Mouse (Mus musculus): ENCODE measurements around the gene Gm10842. TPM values are rescaled to one million over a fixed set of nuclear protein-coding genes. Genes with fewer than 3 reads are reported as not detected.

Gm10842 gene
- total and polyA plus RNA-seq, 3 experiments = not detected

- H3K27me3 ChIP-seq (ENCODE audit: insufficient read depth, low read length) = no peaks in the 10 kb centered on the region; the same call in 1 of the 2 replicates
- DNase-seq (ENCODE audit: low spot score) (no peak), ATAC-seq (ENCODE audit: extremely low read depth, insufficient number of reproducible peaks, low FRiP score, poor library complexity, severe bottlenecking) (no peak)
- H3K36me3 ChIP-seq (replicated peaks) = peaks cover 31% of the 10 kb centered on the region
- TF ChIP-seq GATA2 (IDR thresholded peaks at IDR 0.05; ENCODE audit: borderline replicate concordance, low read depth, low read length) (no peak), CTCF (IDR thresholded peaks at IDR 0.05; ENCODE audit: low read depth, low read length) (no peak), GATA1 (IDR thresholded peaks at IDR 0.05; ENCODE audit: borderline replicate concordance, low read length) (no peak), POLR2AphosphoS5 (IDR thresholded peaks at IDR 0.05; ENCODE audit: insufficient replicate concordance, low read depth, low read length) (no peak), TAL1 (conservative IDR thresholded peaks at IDR 0.05; ENCODE audit: low read depth, low read length) (no peak)
- no peaks in the 10 kb centered on the region for H3K9me3 ChIP-seq (replicated peaks)
- H3K4me3 ChIP-seq (ENCODE audit: low read depth, low read length) = no peak overlapping the region
- H3K4me1 ChIP-seq (ENCODE audit: insufficient read depth, low read depth, low read length) = peaks cover 40% of the 10 kb centered on the region
Measured at GRCm38 (mm10) chr11:105144084-105144483, 2.6 kb upstream of the Gm10842 start.

- Histone ChIP-seq H3K27me3 (ENCODE audit: insufficient read depth, low read length) (no peaks in the 10 kb centered on the region), H3K4me3 (ENCODE audit: low read depth, low read length) (no peak overlapping the region), H3K4me1 (ENCODE audit: insufficient read depth, low read depth, low read length) (peaks cover 43% of the 10 kb centered on the region), H3K36me3 (replicated peaks) (peaks cover 26% of the 10 kb centered on the region), H3K9me3 (replicated peaks) (no peaks in the 10 kb centered on the region)
- ATAC-seq (ENCODE audit: extremely low read depth, insufficient number of reproducible peaks, low FRiP score, poor library complexity, severe bottlenecking) = no peak
- no peak for DNase-seq (ENCODE audit: low spot score)
- TF ChIP-seq POLR2AphosphoS5 (IDR thresholded peaks at IDR 0.05; ENCODE audit: insufficient replicate concordance, low read depth, low read length) (no peak), GATA1 (IDR thresholded peaks at IDR 0.05; ENCODE audit: borderline replicate concordance, low read length) (no peak), CTCF (IDR thresholded peaks at IDR 0.05; ENCODE audit: low read depth, low read length) (no peak), TAL1 (conservative IDR thresholded peaks at IDR 0.05; ENCODE audit: low read depth, low read length) (no peak), GATA2 (IDR thresholded peaks at IDR 0.05; ENCODE audit: borderline replicate concordance, low read depth, low read length) (no peak)
Measured at GRCm38 (mm10) chr11:105144508-105145210, 2.0 kb upstream of the Gm10842 start.

GRCm38 (mm10) chr11:105145211-105145610 lies 1.5 kb upstream of the Gm10842 start:
- no peak for DNase-seq (ENCODE audit: low spot score)
- no peak for ATAC-seq (ENCODE audit: extremely low read depth, insufficient number of reproducible peaks, low FRiP score, poor library complexity, severe bottlenecking)
- H3K27me3 ChIP-seq (ENCODE audit: insufficient read depth, low read length) = no peaks in the 10 kb centered on the region
- H3K4me3 ChIP-seq (ENCODE audit: low read depth, low read length) = no peak overlapping the region
- peaks cover 49% of the 10 kb centered on the region for H3K4me1 ChIP-seq (ENCODE audit: insufficient read depth, low read depth, low read length)
- H3K9me3 ChIP-seq (replicated peaks) = no peaks in the 10 kb centered on the region
- peaks cover 20% of the 10 kb centered on the region for H3K36me3 ChIP-seq (replicated peaks)
- TF ChIP-seq CTCF (IDR thresholded peaks at IDR 0.05; ENCODE audit: low read depth, low read length) (no peak), GATA1 (IDR thresholded peaks at IDR 0.05; ENCODE audit: borderline replicate concordance, low read length) (no peak), POLR2AphosphoS5 (IDR thresholded peaks at IDR 0.05; ENCODE audit: insufficient replicate concordance, low read depth, low read length) (no peak), TAL1 (conservative IDR thresholded peaks at IDR 0.05; ENCODE audit: low read depth, low read length) (no peak), GATA2 (IDR thresholded peaks at IDR 0.05; ENCODE audit: borderline replicate concordance, low read depth, low read length) (no peak)

- Histone ChIP-seq H3K9me3 (replicated peaks) (no peaks in the 10 kb centered on the region), H3K27me3 (ENCODE audit: insufficient read depth, low read length) (no peaks in the 10 kb centered on the region), H3K4me3 (ENCODE audit: low read depth, low read length) (no peak overlapping the region), H3K36me3 (replicated peaks) (no peaks in the 10 kb centered on the region), H3K4me1 (ENCODE audit: insufficient read depth, low read depth, low read length) (peaks cover 71% of the 10 kb centered on the region)
- no peak for TF ChIP-seq TAL1 (conservative IDR thresholded peaks at IDR 0.05; ENCODE audit: low read depth, low read length)
- no peak for TF ChIP-seq GATA2 (IDR thresholded peaks at IDR 0.05; ENCODE audit: borderline replicate concordance, low read depth, low read length)
- no peak for TF ChIP-seq POLR2AphosphoS5 (IDR thresholded peaks at IDR 0.05; ENCODE audit: insufficient replicate concordance, low read depth, low read length)
- no peak for TF ChIP-seq CTCF (IDR thresholded peaks at IDR 0.05; ENCODE audit: low read depth, low read length)
- TF ChIP-seq GATA1 (IDR thresholded peaks at IDR 0.05; ENCODE audit: borderline replicate concordance, low read length) = no peak
- DNase-seq (ENCODE audit: low spot score) (no peak), ATAC-seq (ENCODE audit: extremely low read depth, insufficient number of reproducible peaks, low FRiP score, poor library complexity, severe bottlenecking) (no peak)
Measured at GRCm38 (mm10) chr11:105149353-105149752, 2.7 kb downstream of the Gm10842 start.

- H3K36me3 ChIP-seq (replicated peaks) = no peaks in the 10 kb centered on the region
- TF ChIP-seq GATA1 (IDR thresholded peaks at IDR 0.05; ENCODE audit: borderline replicate concordance, low read length) = no peak
- TF ChIP-seq POLR2AphosphoS5 (IDR thresholded peaks at IDR 0.05; ENCODE audit: insufficient replicate concordance, low read depth, low read length) = no peak
- TF ChIP-seq TAL1 (conservative IDR thresholded peaks at IDR 0.05; ENCODE audit: low read depth, low read length) = no peak
- TF ChIP-seq CTCF (IDR thresholded peaks at IDR 0.05; ENCODE audit: low read depth, low read length) = no peak
- TF ChIP-seq GATA2 (IDR thresholded peaks at IDR 0.05; ENCODE audit: borderline replicate concordance, low read depth, low read length) = no peak
- no peak for ATAC-seq (ENCODE audit: extremely low read depth, insufficient number of reproducible peaks, low FRiP score, poor library complexity, severe bottlenecking)
- no peak for DNase-seq (ENCODE audit: low spot score)
- H3K4me3 ChIP-seq (ENCODE audit: low read depth, low read length) = no peak overlapping the region
- peaks cover 71% of the 10 kb centered on the region for H3K4me1 ChIP-seq (ENCODE audit: insufficient read depth, low read depth, low read length)
- no peaks in the 10 kb centered on the region for H3K27me3 ChIP-seq (ENCODE audit: insufficient read depth, low read length)
- no peaks in the 10 kb centered on the region for H3K9me3 ChIP-seq (replicated peaks)
Measured at GRCm38 (mm10) chr11:105149766-105150165, 3.1 kb downstream of the Gm10842 start.

GRCm38 (mm10) chr11:105150691-105151090 lies 4.0 kb downstream of the Gm10842 start:
- ATAC-seq (ENCODE audit: extremely low read depth, insufficient number of reproducible peaks, low FRiP score, poor library complexity, severe bottlenecking) (no peak), DNase-seq (ENCODE audit: low spot score) (no peak)
- Histone ChIP-seq H3K9me3 (replicated peaks) (no peaks in the 10 kb centered on the region), H3K36me3 (replicated peaks) (no peaks in the 10 kb centered on the region), H3K27me3 (ENCODE audit: insufficient read depth, low read length) (no peaks in the 10 kb centered on the region), H3K4me1 (ENCODE audit: insufficient read depth, low read depth, low read length) (peaks cover 71% of the 10 kb centered on the region), H3K4me3 (ENCODE audit: low read depth, low read length) (no peak overlapping the region)
- TF ChIP-seq CTCF (IDR thresholded peaks at IDR 0.05; ENCODE audit: low read depth, low read length) (no peak), TAL1 (conservative IDR thresholded peaks at IDR 0.05; ENCODE audit: low read depth, low read length) (no peak), GATA2 (IDR thresholded peaks at IDR 0.05; ENCODE audit: borderline replicate concordance, low read depth, low read length) (no peak), GATA1 (IDR thresholded peaks at IDR 0.05; ENCODE audit: borderline replicate concordance, low read length) (no peak), POLR2AphosphoS5 (IDR thresholded peaks at IDR 0.05; ENCODE audit: insufficient replicate concordance, low read depth, low read length) (no peak)
